Mouse (Mus musculus) stomach, embryonic 15.5 days (tissue): Measurements from ENCODE around the gene Phf5a. TPM values are rescaled to one million over a fixed set of nuclear protein-coding genes. Genes with fewer than 3 reads are reported as not detected.

Experiments used
- ATAC-seq: fragments of 200-750 bp; cut with Nextera tagmentation; 2 replicates; pipeline ENCODE4 v1.8.0; 2017; ENCODE audit warnings: low read depth, moderate number of reproducible peaks, moderate TSS enrichment; ENCODE audit not compliant: insufficient read depth, low FRiP score
- H3K27ac ChIP-seq: fragments of 300-500 bp; sonication (generic); 2 replicates; pipeline ENCODE4 v1.5.1; 2015; ENCODE audit warnings: mild to moderate bottlenecking, inconsistent platforms
- H3K27me3 ChIP-seq: fragments of 300-500 bp; sonication (generic); replicated peaks from 2 replicates; pipeline ENCODE4 v1.6.1; 2015; ENCODE audit warnings: inconsistent platforms
- H3K36me3 ChIP-seq: fragments of 300-500 bp; sonication (generic); 2 replicates; pipeline ENCODE4 v1.6.1; 2015; ENCODE audit warnings: inconsistent platforms
- H3K4me1 ChIP-seq: fragments of 300-500 bp; sonication (generic); 2 replicates; pipeline ENCODE4 v1.6.1; 2015; ENCODE audit warnings: inconsistent platforms
- H3K4me2 ChIP-seq: fragments of 300-500 bp; sonication (generic); 2 replicates; pipeline ENCODE4 v1.6.1; 2015; ENCODE audit warnings: mild to moderate bottlenecking, inconsistent platforms
- H3K4me3 ChIP-seq: fragments of 300-500 bp; sonication (generic); replicated peaks from 2 replicates; pipeline ENCODE4 v1.5.1; 2015; ENCODE audit warnings: inconsistent platforms
- H3K9ac ChIP-seq: fragments of 300-500 bp; sonication (generic); 2 replicates; pipeline ENCODE4 v1.6.1; 2015; ENCODE audit warnings: inconsistent platforms
- H3K9me3 ChIP-seq: fragments of 300-500 bp; sonication (generic); 2 replicates; pipeline ENCODE4 v1.6.1; 2016; ENCODE audit warnings: inconsistent platforms
- WGBS: fragments of 180-500 bp; shearing (Covaris S2); methylation state at CpG from one replicate; pipeline ENCODE4 v1.1.7; 2015; 5-methylcytosine and 5-hydroxymethylcytosine counted together
- polyA plus RNA-seq: library from polyadenylated mRNA; unstranded; fragments of >200 nt; fragmentation: Nextera tagmentation; extraction: Ambion mirVana; gene quantifications from 2 replicates; pipeline ENCODE4 v1.2.1, GENCODE M21; 2015

Gene Phf5a
- polyA plus RNA-seq, 1 experiment from 2014 or later: 134 TPM

GRCm38 (mm10) chr15:81872262-81873136 is 788 bp upstream of the Phf5a start, which contains the start of gene Aco2:
Gene Aco2, plus strand, starts transcription at chr15:81872309.
- WGBS: under 1% methylated on average over 53 of the region's 53 CpGs
- peaks cover 29% of the 10 kb centered on the region for H3K36me3 ChIP-seq
- H3K4me1 ChIP-seq: peaks cover 11% of the 10 kb centered on the region

GRCm38 (mm10) chr15:81869985-81870384 is 1.7 kb downstream of the Phf5a start:
- H3K9ac ChIP-seq: no peak overlapping the region
- H3K4me2 ChIP-seq: no peak overlapping the region
- H3K27ac ChIP-seq: no peak overlapping the region
- H3K9me3 ChIP-seq: no peaks in the 10 kb centered on the region
- H3K4me1 ChIP-seq: peaks cover 11% of the 10 kb centered on the region
- ATAC-seq: no peak
- 97% methylated on average over 5 of the region's 5 CpGs for WGBS
- H3K4me3 ChIP-seq: no peak overlapping the region
- peaks cover 53% of the 10 kb centered on the region for H3K36me3 ChIP-seq
- no peaks in the 10 kb centered on the region for H3K27me3 ChIP-seq

More at GRCm38 (mm10) chr15:81872262-81873136, 788 bp upstream of the Phf5a start, which contains the start of gene Aco2:
- Histone ChIP-seq H3K4me3 (peak within 1 kb of the TSS; percentile 99), H3K27ac (peak within 1 kb of the TSS; percentile 100), H3K27me3 (no peaks in the 10 kb centered on the region), H3K4me2 (peak within 1 kb of the TSS; percentile 84), H3K9me3 (no peaks in the 10 kb centered on the region), H3K9ac (peak within 1 kb of the TSS; percentile 92)
- peak; percentile 83 for ATAC-seq

- Histone ChIP-seq H3K4me3 (no peak overlapping the region), H3K36me3 (peaks cover 50% of the 10 kb centered on the region)
- no peak for ATAC-seq
These were observed 7.5 kb downstream of the Phf5a start for GRCm38 (mm10) chr15:81864238-81864637.

GRCm38 (mm10) chr15:81860471-81861135 is 11.1 kb downstream of the Phf5a start:
- no peaks in the 10 kb centered on the region for H3K9me3 ChIP-seq
- peak overlapping the region; percentile 92 for H3K4me2 ChIP-seq
- no peak for ATAC-seq
- no peak overlapping the region for H3K4me3 ChIP-seq
- H3K27me3 ChIP-seq: no peaks in the 10 kb centered on the region
- H3K9ac ChIP-seq: no peak overlapping the region
- H3K27ac ChIP-seq: peak overlapping the region; percentile 98
- peaks cover 16% of the 10 kb centered on the region; the same call in 1 of the 2 replicates for H3K36me3 ChIP-seq
- WGBS: 34% methylated on average over 8 of the region's 8 CpGs
- H3K4me1 ChIP-seq: peaks cover 2% of the 10 kb centered on the region; the same call in 1 of the 2 replicates

More at GRCm38 (mm10) chr15:81864238-81864637, 7.5 kb downstream of the Phf5a start:
- no peak overlapping the region for H3K4me2 ChIP-seq
- 83% methylated on average over 7 of the region's 7 CpGs for WGBS
- H3K27ac ChIP-seq: no peak overlapping the region
- H3K4me1 ChIP-seq: no peaks in the 10 kb centered on the region
- no peak overlapping the region for H3K9ac ChIP-seq
- no peaks in the 10 kb centered on the region for H3K27me3 ChIP-seq
- no peaks in the 10 kb centered on the region for H3K9me3 ChIP-seq

- Histone ChIP-seq H3K9me3 (no peaks in the 10 kb centered on the region), H3K4me3 (peak overlapping the region; percentile 93), H3K27me3 (no peaks in the 10 kb centered on the region), H3K36me3 (peaks cover 8% of the 10 kb centered on the region; the same call in 1 of the 2 replicates), H3K9ac (peak overlapping the region; percentile 97), H3K4me1 (peaks cover 2% of the 10 kb centered on the region; the same call in 1 of the 2 replicates), H3K4me2 (peak overlapping the region; percentile 92), H3K27ac (peak overlapping the region; percentile 98)
- ATAC-seq: peak; percentile 82
- 0% methylated on average over 39 of the region's 39 CpGs for WGBS
These were observed 12.1 kb downstream of the Phf5a start for GRCm38 (mm10) chr15:81859330-81860255.

- WGBS: under 1% methylated on average over 44 of the region's 44 CpGs
- peak within 1 kb of the TSS; percentile 93 for H3K4me3 ChIP-seq
- ATAC-seq: peak; percentile 5; the same call in 1 of the 2 replicates
These were observed 13.0 kb downstream of the Phf5a start, which contains the start of gene Tob2 for GRCm38 (mm10) chr15:81858517-81859329. Gene Tob2, minus strand, starts transcription at chr15:81858796.

GRCm38 (mm10) chr15:81858138-81858516 is 13.6 kb downstream of the Phf5a start:
- peak overlapping the region; percentile 92 for H3K4me2 ChIP-seq
- 0 out of 2 replicates have a peak, but pooled peaks cover under 1% of the 10 kb centered on the region for H3K36me3 ChIP-seq
- H3K4me1 ChIP-seq: peaks cover 2% of the 10 kb centered on the region; the same call in 1 of the 2 replicates
- H3K9ac ChIP-seq: peak overlapping the region; percentile 97
- H3K27me3 ChIP-seq: no peaks in the 10 kb centered on the region
- no peaks in the 10 kb centered on the region for H3K9me3 ChIP-seq
- ATAC-seq: peak; percentile 21; the same call in 1 of the 2 replicates
- peak overlapping the region; percentile 98 for H3K27ac ChIP-seq
- 0% methylated on average over 23 of the region's 23 CpGs for WGBS
- peak overlapping the region; percentile 93 for H3K4me3 ChIP-seq

More at GRCm38 (mm10) chr15:81858517-81859329, 13.0 kb downstream of the Phf5a start, which contains the start of gene Tob2:
- Histone ChIP-seq H3K27me3 (no peaks in the 10 kb centered on the region), H3K9me3 (no peaks in the 10 kb centered on the region), H3K4me1 (peaks cover 2% of the 10 kb centered on the region; the same call in 1 of the 2 replicates), H3K36me3 (0 out of 2 replicates have a peak, but pooled peaks cover 2% of the 10 kb centered on the region), H3K27ac (peak within 1 kb of the TSS; percentile 98), H3K9ac (peak within 1 kb of the TSS; percentile 97), H3K4me2 (peak within 1 kb of the TSS; percentile 92)

GRCm38 (mm10) chr15:81857724-81858116 is 14.0 kb downstream of the Phf5a start:
- Histone ChIP-seq H3K36me3 (0 out of 2 replicates have a peak, but pooled peaks cover 2% of the 10 kb centered on the region), H3K9ac (peak overlapping the region; percentile 97), H3K9me3 (no peaks in the 10 kb centered on the region), H3K4me1 (peaks cover 2% of the 10 kb centered on the region; the same call in 1 of the 2 replicates), H3K27me3 (no peaks in the 10 kb centered on the region), H3K4me2 (peak overlapping the region; percentile 92), H3K4me3 (peak overlapping the region; percentile 93), H3K27ac (peak overlapping the region; percentile 98)
- peak; percentile 9; the same call in 1 of the 2 replicates for ATAC-seq
- WGBS: under 1% methylated on average over 33 of the region's 33 CpGs

- Histone ChIP-seq H3K27me3 (no peaks in the 10 kb centered on the region), H3K27ac (peak overlapping the region; percentile 98), H3K4me3 (peak overlapping the region; percentile 93), H3K4me2 (peak overlapping the region; percentile 92), H3K9me3 (no peaks in the 10 kb centered on the region), H3K36me3 (peaks cover 2% of the 10 kb centered on the region; the same call in 1 of the 2 replicates), H3K4me1 (peaks cover 2% of the 10 kb centered on the region; the same call in 1 of the 2 replicates), H3K9ac (peak overlapping the region; percentile 97)
- ATAC-seq: no peak
- under 1% methylated on average over 14 of the region's 14 CpGs for WGBS
These were observed 14.6 kb downstream of the Phf5a start for GRCm38 (mm10) chr15:81856938-81857723.
